Mouse (Mus musculus) heart, embryonic 14.5 days (tissue): ENCODE data around the gene Efhd2. TPM values are rescaled to one million over a fixed set of nuclear protein-coding genes. Genes with fewer than 3 reads are reported as not detected.

Source experiments
- ATAC-seq: fragments of 200-750 bp; cut with Nextera tagmentation; 2 replicates; pipeline ENCODE4 v1.8.0; 2017; ENCODE audit warnings: low read depth, moderate TSS enrichment; ENCODE audit not compliant: insufficient number of reproducible peaks, insufficient read depth, low FRiP score
- H3K27ac ChIP-seq, 2 experiments: fragments of 200-500 bp in 1 of 2; fragments of 300-500 bp in 1 of 2; sonication (generic) in 1 of 2; replicated peaks in 1 of 2; 2 replicates each; pipeline ENCODE4 v1.5.1; 2012 to 2014; ENCODE audit warnings: low read depth in 2 of 2, low read length in 2 of 2, control low read depth in 1 of 2, mild to moderate bottlenecking in 1 of 2, mixed read lengths in 1 of 2; ENCODE audit not compliant: control insufficient read depth in 1 of 2, insufficient read depth in 1 of 2
- H3K27me3 ChIP-seq: fragments of 300-500 bp; sonication (generic); 2 replicates; pipeline ENCODE4 v1.6.1; 2014; ENCODE audit warnings: mild to moderate bottlenecking, low read length, control low read depth; ENCODE audit not compliant: control insufficient read depth, insufficient read depth
- H3K36me3 ChIP-seq: fragments of 300-500 bp; sonication (generic); 2 replicates; pipeline ENCODE4 v1.6.1; 2014; ENCODE audit warnings: mild to moderate bottlenecking, control low read depth, low read length, mixed read lengths; ENCODE audit not compliant: control insufficient read depth, insufficient read depth
- H3K4me1 ChIP-seq, 2 experiments: fragments of 200-500 bp in 1 of 2; fragments of 300-500 bp in 1 of 2; sonication (generic) in 1 of 2; 2 replicates each; pipeline ENCODE4 v1.6.1; 2012 to 2014; ENCODE audit warnings: low read length in 2 of 2, control low read depth in 1 of 2, mixed read lengths in 1 of 2; ENCODE audit not compliant: control insufficient read depth in 2 of 2, insufficient read depth in 2 of 2
- H3K4me2 ChIP-seq: fragments of 300-500 bp; sonication (generic); 2 replicates; pipeline ENCODE4 v1.6.1; 2014; ENCODE audit warnings: mild to moderate bottlenecking, low read length
- H3K4me3 ChIP-seq, 2 experiments: fragments of 200-500 bp in 1 of 2; fragments of 300-500 bp in 1 of 2; sonication (generic) in 1 of 2; 2 replicates each; pipeline ENCODE4 v1.5.1; 2012 to 2014; ENCODE audit warnings: low read length in 2 of 2, mild to moderate bottlenecking in 2 of 2, control low read depth in 1 of 2, low read depth in 1 of 2, moderate library complexity in 1 of 2; ENCODE audit not compliant: control insufficient read depth in 1 of 2, insufficient read depth in 1 of 2
- H3K9ac ChIP-seq: fragments of 300-500 bp; sonication (generic); 2 replicates; pipeline ENCODE4 v1.6.1; 2014; ENCODE audit warnings: mild to moderate bottlenecking, low read length
- H3K9me3 ChIP-seq: fragments of 300-500 bp; sonication (generic); 2 replicates; pipeline ENCODE4 v1.6.1; 2016; ENCODE audit warnings: low read length, control low read depth; ENCODE audit not compliant: control insufficient read depth
- WGBS: fragments of 180-500 bp; shearing (Covaris S2); extraction: QIAGEN DNeasy Blood & Tissue Kit; methylation state at CpG from one replicate; pipeline ENCODE4 v1.1.7; 2014; 5-methylcytosine and 5-hydroxymethylcytosine counted together
- polyA plus RNA-seq: library from polyadenylated mRNA; unstranded; fragments of >200 nt; fragmentation: Nextera tagmentation; extraction: Ambion mirVana; gene quantifications from 2 replicates; pipeline ENCODE4 v1.2.1, GENCODE M21; 2014

Gene Efhd2
- polyA plus RNA-seq, 1 experiment from 2014 or later, result 43.6 TPM

DNA sequence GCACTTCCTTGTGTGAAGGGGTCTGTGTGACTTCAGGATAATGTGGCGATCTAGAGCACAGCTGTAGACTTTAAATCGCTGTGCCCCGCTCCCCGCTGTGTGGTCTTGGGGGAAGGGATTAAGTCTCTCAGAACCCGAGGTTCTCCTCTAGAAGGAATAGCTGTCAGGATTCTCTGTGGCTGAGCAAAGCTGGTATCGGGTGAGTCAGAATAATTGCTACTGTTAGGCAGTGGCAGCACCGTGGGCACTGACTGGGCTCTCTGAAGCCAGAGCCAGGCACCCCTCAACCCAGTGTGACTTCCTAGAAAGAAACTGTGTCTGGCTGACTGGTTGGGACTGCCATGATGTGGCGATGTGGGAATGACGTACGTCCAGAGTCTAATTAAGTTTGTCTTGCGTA, 44.3 kb downstream of the Efhd2 start:
- no peak overlapping the region for H3K4me3 ChIP-seq
- no peak for ATAC-seq
- H3K36me3 ChIP-seq, result no peaks in the 10 kb centered on the region
- peaks cover 8 to 12% of the 10 kb centered on the region in 2 experiments; a peak in 3 of 4 replicates for H3K4me1 ChIP-seq
- H3K27me3 ChIP-seq, result no peaks in the 10 kb centered on the region
- no peak overlapping the region for H3K9ac ChIP-seq
- no peaks in the 10 kb centered on the region for H3K9me3 ChIP-seq
- H3K4me2 ChIP-seq, result no peak overlapping the region
- no peak overlapping the region for H3K27ac ChIP-seq
- WGBS, result 58% methylated on average over 11 of the region's 11 CpGs

DNA sequence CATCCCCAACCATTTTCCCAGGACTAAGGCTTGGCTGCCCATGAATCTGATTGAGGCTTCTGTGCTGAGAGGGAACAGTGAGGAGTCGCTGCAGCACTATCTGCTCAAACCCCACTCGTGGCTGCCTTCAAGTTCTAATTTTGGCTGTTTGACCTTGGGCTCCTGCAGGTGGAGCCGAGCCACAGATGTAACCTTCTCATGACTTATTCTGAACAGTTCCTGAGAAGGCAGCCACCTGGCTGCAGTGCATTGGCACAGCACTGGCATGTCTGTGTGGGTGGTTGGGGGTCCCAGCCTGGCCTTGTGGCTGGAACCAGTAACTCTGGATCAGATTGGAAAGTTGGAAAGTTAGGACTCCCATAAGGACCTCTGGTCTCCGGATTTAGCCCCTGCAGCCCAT, 46.5 kb downstream of the Efhd2 start:
- no peak overlapping the region for H3K9ac ChIP-seq
- H3K36me3 ChIP-seq, result no peaks in the 10 kb centered on the region
- 34% methylated on average over 4 of the region's 4 CpGs for WGBS
- ATAC-seq, result no peak
- no peak overlapping the region for H3K4me2 ChIP-seq
- H3K4me1 ChIP-seq, result peaks cover 8 to 12% of the 10 kb centered on the region in 2 experiments; a peak in 3 of 4 replicates
- no peak overlapping the region for H3K4me3 ChIP-seq
- H3K9me3 ChIP-seq, result no peaks in the 10 kb centered on the region
- no peak overlapping the region for H3K27ac ChIP-seq
- no peaks in the 10 kb centered on the region for H3K27me3 ChIP-seq

DNA sequence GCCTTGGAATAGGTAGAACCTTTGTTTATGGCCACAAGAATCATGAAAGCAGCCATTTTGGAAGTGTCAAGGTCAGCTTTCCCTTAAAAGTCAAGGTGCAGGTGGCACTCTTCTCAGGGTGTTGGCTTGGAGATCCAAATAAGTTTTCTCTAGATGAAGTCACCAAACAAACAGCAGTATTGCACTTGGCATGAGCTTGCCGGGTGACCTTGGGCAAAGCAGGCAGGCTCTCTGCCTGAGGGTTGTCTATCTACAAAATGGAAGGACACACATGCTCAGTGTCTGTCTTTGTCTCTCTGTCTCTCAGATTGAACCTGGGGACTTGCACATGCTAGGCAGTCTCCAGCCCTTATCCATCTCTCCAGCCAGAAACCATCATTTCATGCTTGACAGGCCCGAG, 47.3 kb downstream of the Efhd2 start:
- no peak for ATAC-seq
- H3K4me2 ChIP-seq, result no peak overlapping the region
- no peaks in the 10 kb centered on the region for H3K9me3 ChIP-seq
- no peak overlapping the region for H3K9ac ChIP-seq
- H3K4me3 ChIP-seq, result no peak overlapping the region
- no peaks in the 10 kb centered on the region for H3K36me3 ChIP-seq
- 88% methylated on average over 2 of the region's 2 CpGs for WGBS
- H3K27ac ChIP-seq, result no peak overlapping the region
- H3K27me3 ChIP-seq, result no peaks in the 10 kb centered on the region
- H3K4me1 ChIP-seq, result peaks cover 8 to 12% of the 10 kb centered on the region in 2 experiments; a peak in 3 of 4 replicates

DNA sequence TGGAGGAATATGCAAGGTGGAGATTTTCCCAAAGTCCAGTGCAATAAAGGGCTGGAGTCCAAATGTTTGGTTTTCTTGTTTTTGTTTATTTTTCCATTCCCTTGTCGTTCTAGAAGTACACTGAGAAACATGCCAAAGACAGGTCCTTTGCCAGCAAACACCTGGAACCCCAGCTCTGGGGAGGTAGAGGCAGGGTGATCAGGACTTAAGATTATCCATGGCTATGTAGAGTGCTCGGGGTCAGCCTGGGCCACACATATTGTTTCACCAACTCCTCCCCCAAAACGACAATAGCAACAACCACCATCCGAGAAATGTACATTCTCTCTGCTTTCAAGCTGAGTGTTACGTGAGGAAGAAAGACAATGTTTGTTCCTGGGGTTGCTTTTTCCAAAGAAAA, 48.7 kb downstream of the Efhd2 start, which contains the start of gene Cela2a:
Gene Cela2a (minus strand): TSS at position 101 of the 400 bp plus-strand sequence.
- H3K9me3 ChIP-seq, result no peaks in the 10 kb centered on the region
- no peak for ATAC-seq

DNA sequence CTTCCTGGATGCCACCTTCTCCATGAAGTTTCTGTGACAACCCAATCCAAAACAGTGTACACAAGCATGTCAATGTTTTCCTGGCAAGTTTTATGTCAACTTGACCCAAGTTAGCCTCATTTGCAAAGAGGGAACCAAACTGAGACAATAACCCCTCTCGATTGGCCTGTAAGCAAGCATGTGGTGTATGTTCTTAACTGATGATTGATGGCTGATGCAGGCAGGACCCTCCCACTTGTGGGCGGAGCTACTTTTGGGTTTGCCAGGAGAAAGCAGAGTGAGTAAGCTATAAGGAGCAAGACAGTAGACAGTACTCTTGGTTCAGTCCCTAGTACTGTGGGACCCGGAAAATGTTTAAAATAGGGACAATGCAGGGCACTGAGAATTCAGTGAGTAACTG, 51.7 kb downstream of the Efhd2 start:
- H3K4me1 ChIP-seq, result peaks cover 7 to 14% of the 10 kb centered on the region in 2 experiments
- H3K4me3 ChIP-seq, result no peak overlapping the region
- no peaks in the 10 kb centered on the region for H3K27me3 ChIP-seq
- no peak overlapping the region for H3K27ac ChIP-seq
- ATAC-seq, result no peak
- no peaks in the 10 kb centered on the region for H3K9me3 ChIP-seq
- WGBS, result 55% methylated on average over 3 of the region's 3 CpGs
- H3K36me3 ChIP-seq, result no peaks in the 10 kb centered on the region
- no peak overlapping the region for H3K9ac ChIP-seq
- no peak overlapping the region for H3K4me2 ChIP-seq

More for the DNA sequence above, 48.7 kb downstream of the Efhd2 start, which contains the start of gene Cela2a:
- peaks cover 12 to 19% of the 10 kb centered on the region in 2 experiments for H3K4me1 ChIP-seq
- no peaks in the 10 kb centered on the region for H3K27me3 ChIP-seq
- H3K36me3 ChIP-seq, result no peaks in the 10 kb centered on the region
- WGBS, result 64% methylated on average over 5 of the region's 5 CpGs
- no peak within 1 kb of the TSS for H3K4me2 ChIP-seq
- H3K9ac ChIP-seq, result no peak within 1 kb of the TSS
- H3K4me3 ChIP-seq, result no peak within 1 kb of the TSS
- no peak within 1 kb of the TSS for H3K27ac ChIP-seq

DNA sequence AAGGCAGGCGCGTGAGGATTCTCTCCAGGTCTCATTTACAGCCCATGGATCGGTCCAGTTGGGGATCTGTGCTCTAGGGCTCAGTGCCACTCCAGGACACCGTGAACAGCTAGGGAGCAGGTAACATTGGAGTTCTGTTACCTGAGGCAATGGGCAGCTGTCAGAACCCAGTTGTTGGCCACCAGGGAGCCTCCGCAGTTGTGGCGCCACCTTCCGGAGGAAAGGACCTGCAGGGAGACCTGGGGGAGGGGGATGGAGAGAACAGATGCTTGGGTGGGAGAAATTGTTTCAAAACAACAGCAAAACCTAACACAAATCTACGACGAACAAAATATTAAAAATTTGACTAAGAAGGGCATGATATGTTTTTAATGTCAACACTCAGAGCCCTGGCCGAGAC, 52.6 kb downstream of the Efhd2 start:
- peaks cover 4 to 7% of the 10 kb centered on the region in 2 experiments; a peak in 3 of 4 replicates for H3K4me1 ChIP-seq
- H3K4me2 ChIP-seq, result no peak overlapping the region
- no peaks in the 10 kb centered on the region for H3K9me3 ChIP-seq
- no peak overlapping the region for H3K9ac ChIP-seq
- ATAC-seq, result no peak
- no peak overlapping the region for H3K4me3 ChIP-seq
- H3K27me3 ChIP-seq, result no peaks in the 10 kb centered on the region
- no peaks in the 10 kb centered on the region for H3K36me3 ChIP-seq
- H3K27ac ChIP-seq, result no peak overlapping the region
- 72% methylated on average over 10 of the region's 10 CpGs for WGBS

DNA sequence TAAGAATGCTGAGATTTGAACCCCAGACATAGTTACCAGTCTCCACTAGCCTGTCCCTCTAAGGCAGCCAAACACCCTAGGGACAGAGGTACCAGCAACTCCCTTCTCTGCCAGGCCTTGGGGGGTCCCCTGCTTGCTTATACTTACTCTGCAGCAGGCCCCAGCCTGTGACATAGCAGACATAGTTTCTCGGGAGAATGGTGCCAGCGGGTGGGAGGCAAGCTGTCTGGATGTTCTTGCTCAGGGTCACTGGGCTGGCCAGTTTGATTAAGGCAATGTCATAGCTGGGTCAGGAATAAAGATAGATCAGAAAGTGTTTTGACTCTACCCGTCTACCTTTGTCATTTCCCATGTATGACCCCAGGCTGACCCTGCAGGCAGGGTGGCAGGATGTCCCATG, 53.5 kb downstream of the Efhd2 start:
- Histone ChIP-seq H3K27ac (no peak overlapping the region), H3K27me3 (no peaks in the 10 kb centered on the region), H3K4me3 (no peak overlapping the region), H3K4me1 (peaks cover 4 to 7% of the 10 kb centered on the region in 2 experiments; a peak in 3 of 4 replicates), H3K36me3 (no peaks in the 10 kb centered on the region), H3K4me2 (no peak overlapping the region), H3K9me3 (no peaks in the 10 kb centered on the region), H3K9ac (no peak overlapping the region)
- 13% methylated on average over 3 of the region's 3 CpGs for WGBS
- ATAC-seq, result no peak

DNA sequence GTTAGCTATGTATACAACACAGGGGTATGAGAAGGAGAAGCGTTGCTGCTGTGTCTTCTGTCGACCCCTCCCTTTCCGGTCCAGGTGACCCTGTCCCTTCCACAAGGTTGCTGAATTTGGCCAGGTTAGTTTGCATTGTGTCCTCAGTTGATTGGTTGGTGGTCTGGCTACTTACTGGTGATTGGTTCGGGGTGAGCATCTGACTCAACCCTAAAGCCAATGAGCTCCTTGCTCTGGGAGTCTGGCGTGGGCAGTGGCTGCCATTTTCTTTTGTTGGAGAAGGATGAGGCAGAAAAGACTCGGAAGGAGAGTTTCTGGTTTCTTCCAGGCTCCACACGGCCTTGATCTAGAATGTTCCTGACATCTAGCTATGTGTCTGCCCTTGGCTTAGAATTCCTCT, 55.4 kb downstream of the Efhd2 start:
- Histone ChIP-seq H3K27ac (no peak overlapping the region), H3K4me1 (peaks cover 4 to 7% of the 10 kb centered on the region in 2 experiments; a peak in 3 of 4 replicates), H3K4me2 (no peak overlapping the region), H3K9ac (no peak overlapping the region), H3K27me3 (no peaks in the 10 kb centered on the region), H3K36me3 (peaks cover 14% of the 10 kb centered on the region), H3K4me3 (no peak overlapping the region), H3K9me3 (no peaks in the 10 kb centered on the region)
- WGBS, result 92% methylated on average over 7 of the region's 7 CpGs
- no peak for ATAC-seq
